Mouse (Mus musculus): Measurements from ENCODE around the gene Nt5m. TPM values are rescaled to one million over a fixed set of nuclear protein-coding genes. Genes with fewer than 3 reads are reported as not detected.
A peak's percentile ranks its signal among the peaks of the same experiment; 100 is the strongest.

Gene Nt5m
- 39.4 and 39.9 TPM in 2 replicates for polyA plus RNA-seq (2016; fragmentation: Nextera tagmentation; extraction: Ambion mirVana)

DNA sequence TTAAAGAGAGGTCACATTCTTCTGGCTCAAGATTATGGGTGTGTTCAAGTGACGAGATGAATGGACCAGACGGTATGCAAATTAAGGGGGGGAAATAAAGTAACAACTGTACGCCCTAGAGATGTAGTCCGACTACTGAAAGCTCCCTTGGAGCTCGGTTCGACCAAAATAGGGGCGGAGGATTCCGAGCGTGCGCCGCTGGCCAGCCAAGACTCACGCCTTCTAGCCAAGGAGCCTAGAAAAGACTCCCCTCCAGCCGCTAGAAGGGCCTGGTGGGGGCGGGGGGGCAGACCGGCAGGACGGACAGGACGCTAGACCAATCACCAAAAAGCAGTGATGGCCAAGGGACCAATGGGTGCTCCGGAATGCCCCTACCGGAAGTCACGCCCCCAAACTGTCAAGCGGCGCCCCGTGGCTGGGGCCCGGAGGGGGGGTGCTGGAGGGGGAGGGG, at the start of gene Nt5m:
Gene Nt5m, plus strand, starts transcription at position 440 of the 451 bp plus-strand sequence.
- peak; percentile 97 for DNase-seq (ENCODE audit: low spot score)
- peak within 1 kb of the TSS; percentile 99 for H3K27ac ChIP-seq
- H3K4me1 ChIP-seq, result peaks cover 20% of the 10 kb centered on the region
- peaks cover 31% of the 10 kb centered on the region for H3K36me3 ChIP-seq
- H3K9me3 ChIP-seq, result no peaks in the 10 kb centered on the region
- no peaks in the 10 kb centered on the region for H3K27me3 ChIP-seq (ENCODE audit: insufficient read depth, poor library complexity, severe bottlenecking)
- peak within 1 kb of the TSS; percentile 98 for H3K4me3 ChIP-seq
- WGBS, result 0% methylated on average over 24 of the region's 24 CpGs

DNA sequence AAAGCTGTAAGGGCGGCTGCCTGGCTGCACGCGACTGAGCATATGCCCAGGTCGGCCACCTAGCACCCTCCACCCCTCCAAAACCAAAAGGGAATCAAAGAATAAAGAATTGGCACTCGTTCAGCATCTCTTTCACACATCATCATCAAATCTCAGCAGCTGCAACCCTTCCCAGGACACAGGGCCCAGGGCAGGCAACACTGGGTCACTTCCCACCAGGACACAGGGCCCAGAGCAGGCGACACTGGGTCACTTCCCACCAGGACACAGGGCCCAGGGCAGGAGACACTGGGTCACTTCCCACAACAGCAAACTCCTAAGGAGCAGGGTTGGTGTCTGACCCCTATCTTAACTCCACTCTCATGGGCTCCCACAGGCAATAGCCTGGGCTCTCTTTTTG, 45.9 kb upstream of the Nt5m start:
- no peaks in the 10 kb centered on the region for H3K4me1 ChIP-seq
- H3K27me3 ChIP-seq (ENCODE audit: insufficient read depth, poor library complexity, severe bottlenecking), result 0 out of 2 replicates have a peak, but pooled peaks cover 7% of the 10 kb centered on the region
- peaks cover 72% of the 10 kb centered on the region for H3K36me3 ChIP-seq
- 90% methylated on average over 6 of the region's 6 CpGs for WGBS
- no peaks in the 10 kb centered on the region for H3K9me3 ChIP-seq
- H3K4me3 ChIP-seq, result no peak overlapping the region
- no peak overlapping the region for H3K27ac ChIP-seq
- no peak for DNase-seq (ENCODE audit: low spot score)

DNA sequence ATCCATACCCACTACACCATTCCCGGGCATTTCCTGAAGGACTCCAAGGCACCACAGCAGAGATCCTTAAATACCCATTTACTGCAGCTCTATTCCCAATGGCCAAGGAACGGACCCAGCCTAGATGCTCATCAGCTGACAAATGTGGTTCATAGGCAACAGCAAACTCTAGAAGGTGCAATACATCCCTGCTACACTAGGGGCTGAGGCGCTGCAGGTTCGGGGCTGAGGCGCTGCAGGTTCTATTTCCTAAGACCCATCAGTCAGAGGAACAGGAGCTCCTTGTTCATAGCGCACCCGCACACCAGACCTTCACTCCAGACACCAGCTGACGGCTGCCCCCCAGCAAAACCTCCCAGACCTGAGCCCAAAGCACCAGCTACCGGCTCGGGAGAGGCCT, 38.8 kb upstream of the Nt5m start:
- Histone ChIP-seq H3K27me3 (ENCODE audit: insufficient read depth, poor library complexity, severe bottlenecking) (no peaks in the 10 kb centered on the region), H3K9me3 (no peaks in the 10 kb centered on the region), H3K4me3 (no peak overlapping the region), H3K36me3 (peaks cover 99% of the 10 kb centered on the region), H3K4me1 (no peaks in the 10 kb centered on the region), H3K27ac (no peak overlapping the region)
- no peak for DNase-seq (ENCODE audit: low spot score)
- WGBS, result 92% methylated on average over 10 of the region's 10 CpGs

DNA sequence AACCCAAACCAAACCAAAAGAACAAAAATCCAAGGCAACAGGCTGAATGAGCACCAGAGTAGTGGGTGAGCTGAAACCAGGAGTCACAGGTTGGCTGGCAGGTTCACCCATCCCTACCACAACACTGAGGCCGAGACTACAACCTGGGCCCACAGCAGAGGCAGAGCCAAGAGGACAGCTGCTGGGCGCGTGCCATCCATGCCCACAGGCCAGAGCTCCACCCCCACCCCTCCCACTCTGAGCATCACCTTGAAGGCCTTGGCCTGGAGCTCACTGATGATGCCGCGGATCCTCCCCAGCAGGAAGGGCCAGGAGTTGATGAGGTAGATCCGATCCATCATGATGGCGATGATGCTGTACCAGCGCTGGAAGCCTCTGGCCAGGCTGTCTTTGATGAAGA, 37.4 kb upstream of the Nt5m start:
- Histone ChIP-seq H3K4me3 (no peak overlapping the region), H3K36me3 (peaks cover 100% of the 10 kb centered on the region), H3K4me1 (no peaks in the 10 kb centered on the region), H3K27ac (no peak overlapping the region), H3K9me3 (no peaks in the 10 kb centered on the region), H3K27me3 (ENCODE audit: insufficient read depth, poor library complexity, severe bottlenecking) (no peaks in the 10 kb centered on the region)
- WGBS, result 94% methylated on average over 8 of the region's 8 CpGs
- DNase-seq (ENCODE audit: low spot score), result no peak

DNA sequence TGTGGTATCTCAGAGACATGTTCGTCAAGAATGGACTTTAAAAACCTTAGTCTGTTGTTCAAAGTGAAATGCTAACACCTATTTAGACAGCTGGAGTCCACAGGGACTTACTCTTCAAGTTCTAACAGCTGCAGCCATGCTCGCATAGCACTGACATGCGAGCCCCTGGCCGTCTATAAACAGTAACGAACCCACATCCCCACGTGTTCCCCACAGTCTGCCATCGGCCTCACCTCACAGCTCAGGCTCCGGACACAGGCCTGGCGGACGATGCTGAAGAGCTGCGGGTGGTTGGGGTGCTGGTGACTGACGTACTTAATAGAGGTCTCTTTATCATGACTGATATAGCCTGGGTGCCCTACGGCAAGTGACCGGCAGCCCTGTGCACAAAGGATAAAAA, 35.7 kb upstream of the Nt5m start:
- Histone ChIP-seq H3K27me3 (ENCODE audit: insufficient read depth, poor library complexity, severe bottlenecking) (no peaks in the 10 kb centered on the region), H3K4me3 (no peak overlapping the region), H3K27ac (no peak overlapping the region), H3K36me3 (peaks cover 93% of the 10 kb centered on the region), H3K9me3 (no peaks in the 10 kb centered on the region), H3K4me1 (peaks cover 4% of the 10 kb centered on the region)
- WGBS, result 89% methylated on average over 14 of the region's 14 CpGs
- no peak for DNase-seq (ENCODE audit: low spot score)

DNA sequence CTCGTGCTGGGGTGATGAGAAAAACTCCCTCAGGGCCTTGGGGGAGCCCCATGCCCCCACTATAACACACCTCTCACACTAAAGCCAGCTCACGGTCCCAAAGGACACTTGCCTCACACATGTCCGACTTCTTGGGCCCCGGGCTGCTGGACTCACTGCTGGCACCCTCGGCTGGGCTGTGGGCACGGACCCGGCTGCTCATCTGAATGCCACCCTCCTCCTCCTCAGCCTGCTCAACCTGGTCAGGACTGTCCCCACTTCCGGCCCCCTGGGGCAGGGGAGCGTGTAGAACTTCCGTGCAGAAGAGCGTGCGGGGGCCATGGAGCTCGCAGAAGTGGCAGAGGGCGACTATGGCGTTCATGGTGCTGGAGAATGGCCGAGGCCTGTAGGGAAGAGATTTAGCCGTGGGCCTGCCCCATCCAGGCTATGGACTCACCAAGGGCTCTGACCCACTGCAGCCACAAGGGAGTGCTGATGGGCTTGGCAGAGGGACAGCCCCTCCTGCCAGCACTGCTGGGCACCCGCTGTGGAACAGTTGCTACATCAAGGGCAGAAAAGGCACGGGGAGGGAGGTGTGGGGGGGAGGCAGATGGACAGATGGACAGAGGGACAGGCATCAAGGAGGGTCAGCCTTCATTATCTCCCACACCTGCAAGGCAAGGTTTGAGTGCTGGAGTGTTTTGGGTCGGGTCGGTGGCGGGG, 34.7 kb upstream of the Nt5m start:
- Histone ChIP-seq H3K27ac (no peak overlapping the region), H3K27me3 (ENCODE audit: insufficient read depth, poor library complexity, severe bottlenecking) (no peaks in the 10 kb centered on the region), H3K9me3 (no peaks in the 10 kb centered on the region), H3K4me3 (no peak overlapping the region), H3K4me1 (peaks cover 12% of the 10 kb centered on the region), H3K36me3 (peaks cover 82% of the 10 kb centered on the region)
- 90% methylated on average over 22 of the region's 22 CpGs for WGBS
- DNase-seq (ENCODE audit: low spot score), result no peak

DNA sequence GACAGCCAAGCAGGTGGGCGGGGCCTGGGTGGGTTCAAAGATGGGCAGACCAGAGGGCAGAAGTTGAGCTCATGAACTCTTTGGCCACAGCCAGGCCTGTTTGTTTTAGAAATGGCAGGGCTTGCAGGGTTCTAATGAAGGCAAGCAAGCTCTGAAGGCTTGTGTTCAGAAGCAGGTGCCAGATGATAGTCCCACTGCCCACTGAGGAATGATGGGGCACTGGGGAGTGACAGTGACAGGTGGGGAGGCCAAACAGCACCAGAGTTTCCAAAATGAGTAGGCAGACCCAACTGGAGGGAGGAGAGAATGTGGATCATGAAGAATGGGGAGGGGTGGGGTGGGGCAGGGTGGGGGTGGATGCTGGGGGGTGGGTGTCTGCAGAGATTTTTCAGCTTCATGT, 34.0 kb upstream of the Nt5m start:
- H3K4me1 ChIP-seq, result peaks cover 12% of the 10 kb centered on the region
- no peaks in the 10 kb centered on the region for H3K27me3 ChIP-seq (ENCODE audit: insufficient read depth, poor library complexity, severe bottlenecking)
- no peaks in the 10 kb centered on the region for H3K9me3 ChIP-seq
- WGBS, result 95% methylated on average over 1 of the region's 1 CpGs
- H3K36me3 ChIP-seq, result peaks cover 75% of the 10 kb centered on the region
- no peak for DNase-seq (ENCODE audit: low spot score)
- no peak overlapping the region for H3K27ac ChIP-seq
- H3K4me3 ChIP-seq, result no peak overlapping the region

DNA sequence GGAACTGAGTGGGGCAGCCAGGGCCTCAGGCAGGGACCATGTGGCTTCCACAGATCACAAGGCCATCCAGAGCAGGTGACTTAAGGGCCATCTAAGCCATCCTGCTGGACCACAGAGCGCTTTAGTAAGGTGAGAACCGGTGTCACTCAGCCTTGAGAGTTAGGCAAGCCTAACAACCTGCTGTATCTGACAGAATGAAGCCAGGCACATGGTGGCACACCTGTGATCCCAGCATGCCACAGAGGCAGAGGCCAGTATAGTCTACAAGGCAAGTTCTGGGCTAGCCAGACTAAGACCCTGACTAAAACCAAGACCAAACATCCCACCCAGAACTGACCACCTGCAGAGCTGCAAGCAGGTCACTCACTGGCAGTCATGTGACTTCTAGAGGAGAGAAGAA, 33.6 kb upstream of the Nt5m start:
- Histone ChIP-seq H3K27ac (no peak overlapping the region), H3K27me3 (ENCODE audit: insufficient read depth, poor library complexity, severe bottlenecking) (no peaks in the 10 kb centered on the region), H3K9me3 (no peaks in the 10 kb centered on the region), H3K4me1 (peaks cover 12% of the 10 kb centered on the region), H3K4me3 (no peak overlapping the region), H3K36me3 (peaks cover 71% of the 10 kb centered on the region)
- no peak for DNase-seq (ENCODE audit: low spot score)
- 91% methylated on average over 2 of the region's 2 CpGs for WGBS

DNA sequence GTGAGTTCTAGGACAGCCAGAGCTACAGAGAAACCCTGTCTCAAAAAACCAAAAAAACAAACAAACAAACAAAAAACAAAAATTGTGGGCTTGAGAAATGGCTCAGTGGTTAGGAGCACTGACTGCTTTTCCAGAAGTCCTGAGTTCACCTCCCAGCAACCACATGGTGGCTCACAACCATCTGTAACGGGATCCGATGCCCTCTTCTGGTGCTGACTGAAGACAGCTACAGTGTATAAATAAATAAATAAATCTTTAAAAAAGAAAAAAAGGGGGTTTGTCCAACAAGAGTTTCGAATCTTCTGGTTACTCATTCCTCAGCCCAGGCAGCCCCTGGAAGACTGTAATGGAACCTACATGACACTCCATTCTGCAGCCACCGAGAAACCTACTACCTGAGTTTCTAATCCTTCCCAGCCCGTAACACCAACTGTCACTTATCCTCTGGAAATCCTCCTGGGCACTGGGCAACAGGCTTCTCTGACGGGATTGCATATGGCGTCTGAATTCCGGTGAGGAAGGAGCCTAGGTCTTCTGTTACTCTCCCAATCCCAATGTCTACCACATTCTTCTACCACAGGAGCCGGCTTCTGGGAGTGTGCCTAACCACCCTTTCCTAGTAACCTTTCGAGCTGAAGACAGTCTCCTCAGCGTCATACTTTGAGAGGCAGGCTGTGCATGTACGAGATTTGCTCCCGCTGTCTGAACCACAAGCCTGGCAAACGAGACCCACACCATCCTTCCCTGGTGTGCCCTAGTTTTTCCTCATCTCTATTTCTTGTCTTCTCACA, 30.9 kb upstream of the Nt5m start:
- WGBS, result 70% methylated on average over 14 of the region's 14 CpGs
- H3K27ac ChIP-seq, result peak overlapping the region; percentile 100; the same call in 1 of the 2 replicates
- H3K36me3 ChIP-seq, result peaks cover 44% of the 10 kb centered on the region

DNA sequence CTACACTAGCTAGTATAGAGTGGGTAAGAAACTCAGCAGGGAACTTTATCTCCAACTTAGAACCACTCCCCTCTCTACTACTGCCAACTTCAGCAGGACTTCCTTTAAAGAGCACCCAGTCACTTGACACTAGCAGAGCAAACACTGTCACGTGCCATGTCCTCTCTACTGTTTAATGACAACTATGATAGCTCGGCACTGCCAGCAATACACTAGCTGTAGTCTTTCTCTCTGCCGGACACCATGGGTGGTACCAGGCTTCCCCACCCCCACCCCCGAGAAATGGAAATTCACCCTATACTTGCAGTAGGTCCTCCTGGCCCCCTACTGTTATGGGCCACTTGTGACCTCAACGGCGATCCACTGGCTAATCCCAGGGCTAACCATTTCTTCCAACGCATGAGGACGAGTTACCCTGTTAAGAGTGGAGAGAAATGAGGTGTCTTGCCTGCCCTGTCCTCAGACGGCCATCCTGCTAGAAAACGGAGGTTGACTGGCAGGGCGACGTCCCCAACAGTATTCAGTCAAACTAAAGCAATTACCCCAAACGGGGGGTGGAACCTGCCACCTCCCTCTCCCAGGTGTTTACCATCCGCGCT, 30.1 kb upstream of the Nt5m start:
- Histone ChIP-seq H3K36me3 (peaks cover 36% of the 10 kb centered on the region), H3K27me3 (ENCODE audit: insufficient read depth, poor library complexity, severe bottlenecking) (no peaks in the 10 kb centered on the region), H3K27ac (peak overlapping the region; percentile 100), H3K4me1 (peaks cover 18% of the 10 kb centered on the region), H3K4me3 (peak overlapping the region; percentile 92), H3K9me3 (no peaks in the 10 kb centered on the region)
- DNase-seq (ENCODE audit: low spot score), result no peak
- 0% methylated on average over 15 of the region's 15 CpGs for WGBS

More for the DNA sequence above, 30.9 kb upstream of the Nt5m start:
- Histone ChIP-seq H3K9me3 (no peaks in the 10 kb centered on the region), H3K27me3 (ENCODE audit: insufficient read depth, poor library complexity, severe bottlenecking) (no peaks in the 10 kb centered on the region), H3K4me3 (peak overlapping the region; percentile 92), H3K4me1 (peaks cover 18% of the 10 kb centered on the region)
- no peak for DNase-seq (ENCODE audit: low spot score)

DNA sequence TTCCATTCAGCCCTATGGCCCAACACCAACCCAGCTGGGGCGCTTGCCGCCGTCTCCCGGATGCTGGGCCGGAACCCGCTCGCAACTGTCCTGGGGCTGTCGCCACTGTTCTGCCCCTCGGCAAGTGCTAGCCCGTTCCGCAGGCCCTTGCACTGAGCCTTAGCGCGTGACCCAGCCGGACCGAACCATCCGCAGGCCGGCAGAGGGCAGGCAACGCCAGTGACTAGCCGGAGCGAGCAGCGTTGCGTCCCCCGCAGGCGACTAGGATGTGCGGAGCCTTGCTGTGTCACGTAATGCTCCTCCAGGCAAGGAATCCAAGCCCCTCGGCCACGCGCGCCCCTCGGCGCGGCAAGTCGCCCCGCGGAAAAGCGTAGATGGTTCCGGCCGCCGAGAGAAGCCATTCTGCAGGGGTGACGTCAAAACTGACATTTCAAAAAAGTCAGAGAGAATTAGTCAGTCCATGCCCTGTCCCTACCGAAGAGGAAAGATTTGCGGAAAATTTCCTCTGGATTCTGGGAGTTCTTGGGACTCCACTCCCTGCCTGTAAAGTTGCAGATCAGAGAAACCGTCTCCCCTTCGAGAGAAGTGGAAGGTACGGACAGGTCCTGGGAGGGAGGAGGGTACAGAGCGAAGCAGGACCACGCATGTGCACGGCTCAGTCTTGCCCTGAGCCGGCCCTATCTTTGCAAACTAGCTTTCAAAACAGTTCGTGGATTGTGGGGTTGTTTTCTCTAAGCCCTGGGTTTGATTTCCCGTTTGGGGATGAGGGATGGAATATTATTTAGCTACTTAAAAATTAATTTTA, 29.4 kb upstream of the Nt5m start, which contains the start of gene Flcn:
Gene Flcn, minus strand, starts transcription at position 347 of the 805 bp plus-strand sequence.
- Histone ChIP-seq H3K4me1 (peaks cover 18% of the 10 kb centered on the region), H3K27ac (peak within 1 kb of the TSS; percentile 100), H3K9me3 (no peaks in the 10 kb centered on the region), H3K27me3 (ENCODE audit: insufficient read depth, poor library complexity, severe bottlenecking) (no peaks in the 10 kb centered on the region), H3K4me3 (peak within 1 kb of the TSS; percentile 92), H3K36me3 (peaks cover 32% of the 10 kb centered on the region)
- DNase-seq (ENCODE audit: low spot score), result peak; percentile 92
- WGBS, result under 1% methylated on average over 52 of the region's 52 CpGs

DNA sequence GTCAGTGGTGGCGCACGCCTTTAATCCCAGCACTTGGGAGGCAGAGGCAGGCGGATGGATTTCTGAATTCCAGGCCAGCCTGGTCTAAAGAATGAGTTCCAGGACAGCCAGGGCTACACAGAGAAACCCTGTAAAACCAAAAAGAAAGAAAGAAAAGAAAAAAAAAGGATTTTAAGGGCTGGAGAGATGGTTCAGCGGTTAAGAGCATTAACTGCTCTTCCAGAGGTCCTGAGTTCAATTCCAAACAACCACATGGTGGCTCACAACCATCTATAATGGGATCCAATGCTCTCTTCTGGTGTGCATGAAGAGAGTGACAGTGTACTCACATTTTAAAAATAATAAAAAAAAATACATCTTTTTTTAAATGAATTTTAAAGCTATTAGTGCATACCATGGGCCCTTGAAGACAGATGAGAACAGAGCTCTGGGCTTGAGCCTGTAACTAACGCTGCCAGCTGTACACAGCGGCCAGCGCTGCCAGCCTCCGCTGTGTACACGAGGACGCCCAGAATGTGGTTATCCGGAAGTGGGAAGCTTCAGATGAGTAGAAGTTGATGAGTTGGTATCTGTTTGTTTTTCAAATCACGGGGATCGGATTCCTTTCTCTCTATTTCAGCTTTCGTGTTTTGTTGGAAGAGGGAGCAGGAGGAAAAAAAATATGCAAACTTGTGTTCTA, 28.6 kb upstream of the Nt5m start:
- H3K27ac ChIP-seq, result peak overlapping the region; percentile 100
- H3K4me3 ChIP-seq, result peak overlapping the region; percentile 92
- peaks cover 27% of the 10 kb centered on the region for H3K36me3 ChIP-seq
- H3K4me1 ChIP-seq, result peaks cover 18% of the 10 kb centered on the region
- H3K27me3 ChIP-seq (ENCODE audit: insufficient read depth, poor library complexity, severe bottlenecking), result no peaks in the 10 kb centered on the region
- no peaks in the 10 kb centered on the region for H3K9me3 ChIP-seq
- no peak for DNase-seq (ENCODE audit: low spot score)
- WGBS, result 61% methylated on average over 14 of the region's 14 CpGs

Data from heart, embryonic 10.5 days (tissue).